Mouse (Mus musculus) c-Kit-negative CD71-positive TER-119-positive erythroid progenitor cells, embryonic 14.5 days (primary cell): ENCODE measurements around the gene Crhr1.
"Not testable (repeated sequence)": the region's sequence is repeated elsewhere in the genome, so short reads cannot be mapped to it uniquely, and the experiment has no call there.

Source experiments
- DNase-seq: peaks from one replicate; pipeline ENCODE4 v3.0.0-alpha.2; 2013; ENCODE audit warnings: low read depth, low spot score

The Crhr1 gene

GRCm38 (mm10) chr11:104195382-104195781 is 62.7 kb downstream of the Crhr1 start:
- DNase-seq, result no peak

- DNase-seq, result peak; percentile 47
Measured at GRCm38 (mm10) chr11:104195791-104196190, 63.1 kb downstream of the Crhr1 start.

GRCm38 (mm10) chr11:104197861-104198260 is 65.2 kb downstream of the Crhr1 start:
- DNase-seq, result no peak

GRCm38 (mm10) chr11:104203271-104203670 is 70.6 kb downstream of the Crhr1 start:
- no peak for DNase-seq

- no peak for DNase-seq
Measured at GRCm38 (mm10) chr11:104206573-104206972, 73.9 kb downstream of the Crhr1 start.

- no peak for DNase-seq
Measured at GRCm38 (mm10) chr11:104209041-104209440, 76.4 kb downstream of the Crhr1 start.

GRCm38 (mm10) chr11:104211251-104211650 is 78.6 kb downstream of the Crhr1 start:
- no peak for DNase-seq

GRCm38 (mm10) chr11:104214128-104214527 is 81.5 kb downstream of the Crhr1 start:
- not testable (repeated sequence) for DNase-seq

- no peak for DNase-seq
Measured at GRCm38 (mm10) chr11:104218075-104218474, 85.4 kb downstream of the Crhr1 start.

- DNase-seq, result no peak
Measured at GRCm38 (mm10) chr11:104220291-104220690, 87.6 kb downstream of the Crhr1 start.

- DNase-seq, result no peak
Measured at GRCm38 (mm10) chr11:104221751-104222150, 89.1 kb downstream of the Crhr1 start.

- no peak for DNase-seq
Measured at GRCm38 (mm10) chr11:104223301-104223700, 90.6 kb downstream of the Crhr1 start.
